Mouse (Mus musculus) heart, postnatal 14 days (tissue): ENCODE measurements at regions not wholly inside any gene's neighbourhood (a gene's known extent, or its start where the extent isn't known, plus 50 kb on each side); places are given as distances from the start of the nearest gene placed in this dataset.
"Not testable (repeated sequence)": the region's sequence is repeated elsewhere in the genome, so short reads cannot be mapped to it uniquely, and the experiment has no call there.

Source experiments
- DNase-seq, 2 experiments: peaks; one replicate each; pipeline ENCODE4 v3.0.0; 2021 to 2022
- intact Hi-C: fragments of 180-260 bp; cut with DNase I; formaldehyde crosslinking; loops from one replicate; pipeline ENCODE4 v1.15.1; 2025

DNA sequence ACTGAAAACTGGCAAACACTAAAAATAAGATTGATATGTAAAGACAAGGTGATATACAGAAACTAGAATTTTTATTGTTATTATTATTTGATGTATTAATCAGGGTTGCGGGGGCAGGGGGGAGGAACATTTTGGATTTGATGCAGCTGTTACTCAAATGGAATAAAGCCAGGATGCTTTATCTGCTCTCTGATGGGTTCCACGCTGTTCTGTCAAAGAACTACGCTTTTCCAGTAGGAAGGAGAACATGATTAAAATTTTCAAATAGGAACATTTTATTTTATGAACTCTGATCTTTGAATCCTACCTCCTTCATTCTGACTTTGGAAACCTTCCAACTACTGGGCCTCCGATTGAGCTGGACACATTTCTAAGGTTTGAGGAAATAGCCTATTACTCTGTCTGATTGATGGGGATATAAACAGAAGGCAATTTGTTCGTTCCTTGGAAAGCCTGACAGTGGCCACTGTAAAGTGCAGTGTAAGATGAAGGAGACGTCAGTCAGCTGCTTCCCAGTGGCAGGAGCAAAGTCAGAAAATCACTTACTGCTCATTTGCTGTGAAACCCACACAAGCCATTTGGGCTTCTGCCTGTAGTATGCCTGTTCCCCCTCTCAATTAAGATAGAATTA, 642.2 kb downstream of the Trib2 start:
- intact Hi-C loops: no loop called here
- DNase-seq: no peak

- DNase-seq: no peak
- intact Hi-C loops: no loop called here
Observed at GRCm38 (mm10) chr12:15162605-15163004, 654.1 kb downstream of the Trib2 start.

DNA sequence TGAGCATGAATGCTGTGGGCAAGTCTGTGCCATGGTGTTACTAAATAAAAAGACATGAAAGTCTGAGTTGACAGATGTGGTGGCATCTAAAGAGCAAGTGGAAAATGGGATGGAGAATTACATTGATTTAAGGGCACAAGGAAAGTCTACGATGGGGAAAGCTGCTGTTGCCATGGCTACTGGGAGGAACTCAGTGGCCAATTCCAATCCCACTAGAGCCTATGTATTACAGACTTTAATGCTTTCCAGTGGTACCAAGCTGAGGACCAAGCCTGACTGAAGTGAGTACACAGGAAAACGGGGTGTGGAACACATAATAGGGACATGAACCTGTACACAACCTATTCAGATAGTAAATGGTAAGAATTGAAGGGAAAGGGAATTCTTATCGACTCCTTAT, 654.9 kb downstream of the Trib2 start:
- intact Hi-C loops: no loop called here
- DNase-seq: no peak

DNA sequence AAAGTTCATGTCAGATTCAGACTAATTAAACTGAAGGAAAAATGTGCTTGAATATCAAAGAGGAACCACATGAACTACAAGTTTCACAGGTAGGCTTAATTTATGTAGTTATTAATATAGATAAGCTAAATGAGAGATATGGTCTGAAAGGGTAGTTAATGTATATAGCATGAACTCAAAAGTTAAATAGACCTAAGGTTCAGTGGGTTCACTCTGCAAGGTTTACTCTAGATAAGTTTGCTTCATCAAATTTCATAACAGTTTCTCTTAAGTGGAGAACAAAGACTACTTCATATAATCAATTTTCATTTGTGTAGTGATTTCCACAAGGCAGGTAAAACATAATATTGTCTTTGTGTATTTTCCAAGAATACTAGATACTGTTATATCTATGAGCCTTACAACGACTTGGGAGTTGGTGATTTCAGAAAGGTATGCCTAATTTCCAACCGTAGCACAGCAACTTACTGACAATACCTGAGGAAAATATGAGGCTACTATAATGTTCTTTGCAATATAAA, 656.2 kb downstream of the Trib2 start:
- intact Hi-C loops: no loop called here
- no peak for DNase-seq

DNA sequence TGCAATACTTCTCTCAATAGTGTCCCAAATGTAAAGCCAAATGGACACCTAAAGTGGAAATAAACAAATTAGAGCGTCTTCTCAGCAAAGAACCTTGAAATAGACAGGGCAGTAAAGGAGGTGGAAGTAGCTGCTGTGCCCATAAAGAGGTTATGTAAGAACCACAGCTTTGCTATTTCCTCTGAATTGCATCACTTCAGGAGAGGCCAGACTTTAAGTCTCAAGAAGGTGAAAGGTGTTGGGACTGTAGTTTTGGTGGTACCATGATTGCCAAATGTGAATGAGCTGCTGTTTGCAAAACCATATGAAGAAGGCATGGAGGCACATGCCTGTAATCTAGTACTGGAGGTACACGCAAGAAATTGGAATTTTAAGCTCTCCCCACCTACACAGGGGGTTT, 670.3 kb downstream of the Trib2 start:
- no peak for DNase-seq
- intact Hi-C loops: no loop called here

- intact Hi-C loops: no loop called here
- DNase-seq: no peak
Observed at GRCm38 (mm10) chr12:15137039-15137438, 679.7 kb downstream of the Trib2 start.

DNA sequence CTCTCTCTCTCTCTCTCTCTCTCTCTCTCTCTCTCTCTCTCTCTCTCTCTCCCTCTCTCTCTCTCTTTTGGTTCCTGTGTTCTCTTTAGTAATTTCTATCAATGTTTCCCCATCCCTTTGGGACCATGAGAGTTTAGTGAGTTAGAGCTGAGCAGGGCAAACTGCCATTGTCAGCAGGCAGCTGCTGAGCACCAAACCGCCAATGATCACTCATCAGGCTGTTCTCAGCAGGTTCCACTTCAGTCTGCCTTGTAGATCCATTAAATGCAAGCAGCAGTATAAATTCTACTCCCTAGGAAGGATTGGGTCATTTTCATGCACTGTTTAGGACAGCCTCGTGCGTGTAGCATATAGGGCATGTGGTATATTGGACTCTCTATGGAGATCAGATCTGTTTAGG, 692.5 kb downstream of the Trib2 start:
- intact Hi-C loops: no loop called here
- no peak for DNase-seq

DNA sequence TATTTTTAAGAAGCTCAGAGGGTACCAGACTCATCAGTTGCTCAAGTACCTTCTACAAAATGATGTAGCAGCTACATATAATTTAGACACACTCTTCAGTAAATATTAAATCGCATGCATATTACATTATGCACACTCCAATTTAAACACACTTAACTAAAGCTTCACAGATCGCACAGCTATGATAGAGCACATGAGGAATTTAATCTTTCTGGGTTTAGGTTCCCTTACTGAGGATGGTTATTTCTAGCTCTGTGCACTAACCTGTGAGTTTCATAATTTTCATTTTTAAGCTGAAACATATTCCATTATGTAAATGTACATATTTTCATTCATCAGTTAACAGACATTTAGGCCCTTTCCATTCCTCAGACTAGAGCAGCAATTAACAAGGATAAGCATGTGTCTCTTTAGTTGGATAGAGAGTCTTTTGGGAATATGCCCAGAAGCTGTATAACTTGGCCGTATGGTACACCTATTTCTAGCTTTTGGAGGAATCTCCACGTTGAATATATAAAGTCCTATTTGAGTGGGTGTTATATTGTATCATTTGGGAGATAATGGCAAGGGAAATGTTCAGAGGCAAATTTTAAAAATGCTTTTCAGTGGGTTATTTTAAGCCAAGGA, 694.0 kb downstream of the Trib2 start:
- no peak for DNase-seq
- intact Hi-C loops: no loop called here

DNA sequence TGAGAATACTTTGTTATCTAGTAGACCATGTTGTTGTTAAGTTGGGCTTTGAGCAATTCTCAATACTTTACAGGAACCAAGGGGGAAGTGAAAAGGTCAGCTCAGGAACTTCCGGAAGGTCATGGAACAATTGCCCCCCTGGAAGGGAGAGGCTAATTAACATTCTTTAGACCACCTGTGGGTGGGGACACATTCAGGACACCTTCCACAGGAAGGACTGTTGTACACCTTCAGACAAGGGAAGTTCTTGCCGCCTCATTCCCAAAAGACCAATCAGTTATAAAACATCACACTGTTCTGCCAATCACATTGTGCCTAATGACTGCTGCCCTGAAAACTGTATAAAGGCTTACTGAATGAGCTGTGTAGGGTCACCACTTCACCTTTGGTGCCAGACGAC, 701.2 kb downstream of the Trib2 start:
- DNase-seq: no peak
- intact Hi-C loops: no loop called here

DNA sequence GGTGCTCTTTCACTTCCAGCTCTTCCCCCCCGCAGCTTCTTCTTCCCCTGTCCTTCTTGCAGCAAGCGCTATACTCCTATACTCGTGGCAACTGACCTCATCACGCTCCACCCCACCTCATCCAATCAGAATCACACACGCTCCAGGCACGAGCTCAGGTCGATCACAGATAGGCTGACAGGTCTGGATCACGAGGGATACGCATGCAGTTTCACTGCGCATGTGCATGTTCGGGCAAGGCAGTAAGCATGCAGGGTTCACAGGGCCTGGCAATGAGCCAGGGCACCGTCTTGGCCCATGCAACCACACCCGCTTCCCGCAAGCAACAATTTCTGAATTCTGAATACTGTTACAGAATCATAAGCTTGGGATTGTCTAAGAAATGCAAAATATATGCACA, 701.9 kb downstream of the Trib2 start:
- intact Hi-C loops: no loop called here
- no peak for DNase-seq

DNA sequence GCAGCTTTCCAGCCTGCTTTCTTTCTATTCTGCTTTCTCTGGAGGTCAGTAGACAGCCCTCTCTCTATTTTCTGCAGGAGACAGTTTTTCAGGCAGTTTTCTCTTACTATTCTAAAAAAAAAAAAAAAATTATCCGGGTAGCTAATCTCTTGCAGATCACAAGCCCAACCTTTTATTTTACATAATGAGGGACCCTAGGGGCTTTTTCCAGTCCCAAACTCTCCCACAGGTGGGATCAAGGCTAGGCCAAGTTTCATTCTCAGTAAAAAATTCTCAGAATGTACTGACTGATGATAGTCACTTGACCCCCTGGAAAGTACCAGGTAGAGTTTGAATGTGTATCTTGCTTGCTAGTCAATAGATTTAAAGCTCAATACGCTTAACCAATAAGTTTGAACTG, 705.7 kb downstream of the Trib2 start:
- intact Hi-C loops: no loop called here
- DNase-seq: no peak

- intact Hi-C loops: no loop called here
- no peak for DNase-seq
Observed at GRCm38 (mm10) chr12:15104876-15105275, 711.8 kb downstream of the Trib2 start.

- intact Hi-C loops: no loop called here
- no peak for DNase-seq
Observed at GRCm38 (mm10) chr12:15078615-15079014, 738.1 kb downstream of the Trib2 start.

DNA sequence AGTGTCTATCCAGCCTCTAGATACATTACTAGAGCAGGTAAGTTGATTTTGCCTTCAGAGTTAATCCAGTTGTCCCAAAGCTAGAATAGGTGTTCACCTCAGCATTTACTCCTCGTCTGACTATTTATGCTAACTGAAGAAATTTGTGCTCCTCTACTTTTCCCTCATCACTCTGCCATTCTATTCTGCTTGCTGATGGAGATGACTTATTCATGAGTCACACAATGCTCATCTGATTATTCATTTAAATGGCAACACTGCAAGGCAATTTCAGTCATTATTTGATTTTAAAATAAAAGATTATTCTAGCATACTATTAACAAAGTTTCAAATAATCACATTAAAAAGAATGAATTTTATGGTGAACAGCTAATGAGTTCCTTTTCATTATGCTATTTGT, 752.4 kb downstream of the Trib2 start:
- intact Hi-C loops: no loop called here
- no peak for DNase-seq

GRCm38 (mm10) chr12:15051387-15051786, 765.3 kb downstream of the Trib2 start:
- intact Hi-C loops: no loop called here
- no peak for DNase-seq

- no peak for DNase-seq
- intact Hi-C loops: no loop called here
Observed at GRCm38 (mm10) chr12:15043264-15043663, 773.5 kb downstream of the Trib2 start.

GRCm38 (mm10) chr12:15011091-15011490, 805.6 kb downstream of the Trib2 start:
- DNase-seq: no peak
- intact Hi-C loops: no loop called here

- DNase-seq, intact Hi-C loops: not testable (repeated sequence)
Observed at GRCm38 (mm10) chr12:15002401-15002800, 814.3 kb downstream of the Trib2 start.
